Mouse (Mus musculus) layer of hippocampus, postnatal 36 days (tissue): Measurements from ENCODE around the gene Tmem54. TPM values are rescaled to one million over a fixed set of nuclear protein-coding genes. Genes with fewer than 3 reads are reported as not detected.
A peak's percentile ranks its signal among the peaks of the same experiment; 100 is the strongest.

ENCODE experiments used
- DNase-seq, 2 experiments: peaks; one replicate each; pipeline ENCODE4 v3.0.0; 2022
- total RNA-seq, 2 experiments: library from RNA; stranded (reverse); gene quantifications; 2 replicates each; pipeline ENCODE4 v1.2.3; 2021

Gene Tmem54
- total RNA-seq = not detected

- DNase-seq = no peak
These were observed at the start of gene Tmem54 for GRCm38 (mm10) chr4:129105356-129105755. Gene Tmem54, plus strand, starts transcription at chr4:129105548.

GRCm38 (mm10) chr4:129055562-129055961 lies 49.8 kb upstream of the Tmem54 start:
- DNase-seq = no peak

GRCm38 (mm10) chr4:129057533-129058206 lies 47.7 kb upstream of the Tmem54 start:
- DNase-seq = peak; percentile 96 to 97

GRCm38 (mm10) chr4:129058207-129059092 lies 46.9 kb upstream of the Tmem54 start, which contains the start of gene Rnf19b:
Gene Rnf19b, plus strand, starts transcription at chr4:129058271.
- peak; percentile 32 to 45 for DNase-seq

- no peak for DNase-seq
These were observed 46.2 kb upstream of the Tmem54 start for GRCm38 (mm10) chr4:129059125-129059551.

GRCm38 (mm10) chr4:129059922-129060321 lies 45.4 kb upstream of the Tmem54 start:
- no peak for DNase-seq

GRCm38 (mm10) chr4:129061486-129061885 lies 43.9 kb upstream of the Tmem54 start:
- DNase-seq = no peak

- no peak for DNase-seq
These were observed 42.9 kb upstream of the Tmem54 start for GRCm38 (mm10) chr4:129062281-129063075.

GRCm38 (mm10) chr4:129065688-129066236 lies 39.6 kb upstream of the Tmem54 start:
- no peak for DNase-seq

- DNase-seq = no peak
These were observed 37.5 kb upstream of the Tmem54 start for GRCm38 (mm10) chr4:129067638-129068415.

GRCm38 (mm10) chr4:129068848-129069247 lies 36.5 kb upstream of the Tmem54 start:
- no peak for DNase-seq

GRCm38 (mm10) chr4:129079126-129079525 lies 26.2 kb upstream of the Tmem54 start:
- no peak for DNase-seq

GRCm38 (mm10) chr4:129081041-129081440 lies 24.3 kb upstream of the Tmem54 start:
- DNase-seq = no peak

- peak; percentile 15 to 27 for DNase-seq
These were observed 23.8 kb upstream of the Tmem54 start for GRCm38 (mm10) chr4:129081512-129081911.

- no peak for DNase-seq
These were observed 23.4 kb upstream of the Tmem54 start for GRCm38 (mm10) chr4:129081939-129082338.

GRCm38 (mm10) chr4:129082379-129083115 lies 22.8 kb upstream of the Tmem54 start:
- peak; percentile 51 to 57 for DNase-seq

- no peak for DNase-seq
These were observed 20.5 kb upstream of the Tmem54 start for GRCm38 (mm10) chr4:129084896-129085295.

GRCm38 (mm10) chr4:129086078-129086477 lies 19.3 kb upstream of the Tmem54 start:
- DNase-seq = peak in 1 of 2 experiments; percentile 60

GRCm38 (mm10) chr4:129087850-129088249 lies 17.5 kb upstream of the Tmem54 start:
- DNase-seq = no peak

GRCm38 (mm10) chr4:129095276-129095675 lies 10.1 kb upstream of the Tmem54 start:
- no peak for DNase-seq

GRCm38 (mm10) chr4:129097006-129097405 lies 8.3 kb upstream of the Tmem54 start:
- no peak for DNase-seq
